Mouse (Mus musculus): Measurements from ENCODE around the gene Phb2. TPM values are rescaled to one million over a fixed set of nuclear protein-coding genes. Genes with fewer than 3 reads are reported as not detected.

Gene Phb2
- polyA plus RNA-seq, 1 experiment, result 115 TPM

DNA sequence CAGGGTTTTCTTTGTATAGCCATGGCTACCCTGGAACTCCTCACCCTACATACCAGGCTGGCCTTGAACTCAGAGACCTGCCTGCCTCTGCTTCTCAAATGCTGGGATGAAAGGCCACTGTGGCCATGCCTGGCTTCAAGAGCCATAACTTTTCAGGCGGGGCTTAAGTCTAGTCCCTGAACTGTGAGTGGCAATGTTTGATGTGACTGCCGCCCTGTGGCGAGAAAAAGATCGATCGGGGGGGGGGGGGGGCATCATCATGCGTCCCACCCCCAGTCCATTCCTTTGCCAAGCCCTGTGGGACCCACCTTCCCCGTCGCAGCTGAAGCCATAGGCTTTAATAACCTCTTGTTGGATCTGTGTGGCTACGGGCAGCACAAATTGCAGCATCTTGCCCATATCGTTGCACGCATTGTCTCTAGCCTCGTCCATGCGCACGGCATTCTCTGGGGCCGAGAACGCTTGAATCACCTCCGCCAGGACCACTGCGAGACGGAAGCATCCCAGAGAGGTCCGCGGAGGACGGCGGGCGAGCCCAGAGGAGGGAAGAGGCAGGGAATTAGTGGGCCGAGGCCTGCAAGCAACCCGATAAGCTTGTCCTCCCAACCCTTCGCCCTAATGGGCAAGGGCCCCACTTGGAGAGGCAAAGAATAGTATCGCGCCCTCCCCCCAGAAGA is 28.2 kb downstream of the Phb2 start:
- no peak for TF ChIP-seq POLR2A (IDR thresholded peaks at IDR 0.05; ENCODE audit: borderline replicate concordance, insufficient read depth, low read length)
- TF ChIP-seq CTCF (IDR thresholded peaks at IDR 0.05; ENCODE audit: borderline replicate concordance, insufficient read depth, low read depth, low read length), result peak; percentile 46; the same call in 1 of the 2 replicates
- H3K4me1 ChIP-seq (ENCODE audit: control insufficient read depth, insufficient read depth, low read length), result peaks cover 12% of the 10 kb centered on the region; the same call in 1 of the 2 replicates
- no peaks in the 10 kb centered on the region for H3K27me3 ChIP-seq (ENCODE audit: control insufficient read depth, insufficient read depth, low read length)
- peak in 1 of 2 experiments; percentile 65 for DNase-seq
- peak overlapping the region; percentile 89 for H3K4me3 ChIP-seq (replicated peaks; ENCODE audit: insufficient read depth, low read depth, low read length)
- WGBS, result under 1% methylated on average over 29 of the region's 29 CpGs
- H3K27ac ChIP-seq (ENCODE audit: insufficient read depth, low read length), result peak overlapping the region; percentile 84

DNA sequence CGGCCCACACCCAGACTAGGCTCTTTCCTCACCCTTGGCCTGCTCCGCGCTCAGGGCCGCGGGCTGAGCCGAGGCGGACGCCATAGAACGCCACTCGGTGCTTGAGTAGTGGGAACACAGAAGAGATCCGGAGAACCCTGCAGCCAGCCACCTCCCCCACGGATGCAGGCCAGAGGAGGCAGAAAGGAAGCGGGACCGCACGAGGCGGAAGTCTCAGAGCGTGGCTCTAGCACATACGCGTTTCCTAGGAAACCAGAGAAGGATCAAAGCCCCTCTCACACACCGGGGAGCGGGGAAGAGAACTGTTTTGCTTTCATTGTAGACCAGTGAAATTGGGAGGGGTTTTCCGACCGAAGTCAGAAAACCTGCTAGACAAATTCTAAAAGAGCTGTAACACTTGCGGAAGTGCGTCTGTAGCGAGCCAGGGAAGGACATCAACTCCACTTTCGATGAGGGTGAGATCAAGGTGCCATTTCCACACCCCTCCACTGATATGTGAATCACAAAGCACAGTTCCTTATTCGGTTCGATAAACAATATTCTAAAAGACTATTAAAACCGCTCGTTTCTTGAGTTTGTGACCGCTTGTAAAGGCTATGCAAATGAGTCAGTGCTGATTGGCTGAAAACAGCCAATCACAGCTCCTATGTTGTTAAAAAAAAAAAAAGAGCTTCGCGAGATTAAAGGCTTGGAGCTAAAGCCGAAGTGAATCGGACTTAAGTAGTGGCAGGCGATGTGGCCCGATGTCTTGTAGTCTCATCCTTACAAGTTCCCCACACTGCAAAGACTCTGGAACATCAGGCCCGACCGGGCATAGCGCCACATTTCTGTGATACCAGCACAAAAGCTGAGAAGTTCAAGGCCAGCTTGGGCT is 29.0 kb downstream of the Phb2 start, which contains the start of gene Grcc10:
Gene Grcc10, minus strand, starts transcription at position 487 of the 874 bp plus-strand sequence.
- peak within 1 kb of the TSS; percentile 89 for H3K4me3 ChIP-seq (replicated peaks; ENCODE audit: insufficient read depth, low read depth, low read length)
- DNase-seq, result peak; percentile 89 to 90
- H3K27ac ChIP-seq (ENCODE audit: insufficient read depth, low read length), result peak within 1 kb of the TSS; percentile 84
- H3K27me3 ChIP-seq (ENCODE audit: control insufficient read depth, insufficient read depth, low read length), result no peaks in the 10 kb centered on the region
- TF ChIP-seq POLR2A (IDR thresholded peaks at IDR 0.05; ENCODE audit: borderline replicate concordance, insufficient read depth, low read length), result peak; percentile 90; the same call in 1 of the 2 replicates
- TF ChIP-seq CTCF (IDR thresholded peaks at IDR 0.05; ENCODE audit: borderline replicate concordance, insufficient read depth, low read depth, low read length), result no peak
- H3K4me1 ChIP-seq (ENCODE audit: control insufficient read depth, insufficient read depth, low read length), result peaks cover 12% of the 10 kb centered on the region; the same call in 1 of the 2 replicates
- WGBS, result under 1% methylated on average over 41 of the region's 41 CpGs

DNA sequence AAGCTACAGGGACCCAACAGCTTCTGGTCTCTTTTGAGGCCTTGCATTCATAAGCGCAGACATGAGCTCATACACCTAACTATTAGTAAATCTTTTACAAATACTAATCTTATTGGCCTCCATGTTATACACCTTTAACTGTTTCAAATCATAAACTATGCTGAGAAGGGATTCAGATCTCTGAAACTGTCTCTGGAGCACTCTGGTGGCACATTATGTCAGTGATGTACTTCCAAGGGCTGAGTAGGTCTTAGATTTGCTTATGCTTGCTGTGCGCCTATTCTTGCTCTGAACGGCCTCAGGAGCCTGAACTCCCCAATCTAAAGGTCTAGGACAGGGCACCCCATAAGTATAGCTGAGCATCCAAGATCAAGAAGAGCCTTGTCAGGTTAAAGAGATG is 29.7 kb downstream of the Phb2 start:
- H3K27me3 ChIP-seq (ENCODE audit: control insufficient read depth, insufficient read depth, low read length), result no peaks in the 10 kb centered on the region
- H3K4me3 ChIP-seq (replicated peaks; ENCODE audit: insufficient read depth, low read depth, low read length), result peak overlapping the region; percentile 61
- no peak for TF ChIP-seq POLR2A (IDR thresholded peaks at IDR 0.05; ENCODE audit: borderline replicate concordance, insufficient read depth, low read length)
- TF ChIP-seq CTCF (IDR thresholded peaks at IDR 0.05; ENCODE audit: borderline replicate concordance, insufficient read depth, low read depth, low read length), result no peak
- DNase-seq, result no peak
- peak overlapping the region; percentile 51 for H3K27ac ChIP-seq (ENCODE audit: insufficient read depth, low read length)
- 73% methylated on average over 3 of the region's 3 CpGs for WGBS
- H3K4me1 ChIP-seq (ENCODE audit: control insufficient read depth, insufficient read depth, low read length), result peaks cover 17% of the 10 kb centered on the region; the same call in 1 of the 2 replicates

DNA sequence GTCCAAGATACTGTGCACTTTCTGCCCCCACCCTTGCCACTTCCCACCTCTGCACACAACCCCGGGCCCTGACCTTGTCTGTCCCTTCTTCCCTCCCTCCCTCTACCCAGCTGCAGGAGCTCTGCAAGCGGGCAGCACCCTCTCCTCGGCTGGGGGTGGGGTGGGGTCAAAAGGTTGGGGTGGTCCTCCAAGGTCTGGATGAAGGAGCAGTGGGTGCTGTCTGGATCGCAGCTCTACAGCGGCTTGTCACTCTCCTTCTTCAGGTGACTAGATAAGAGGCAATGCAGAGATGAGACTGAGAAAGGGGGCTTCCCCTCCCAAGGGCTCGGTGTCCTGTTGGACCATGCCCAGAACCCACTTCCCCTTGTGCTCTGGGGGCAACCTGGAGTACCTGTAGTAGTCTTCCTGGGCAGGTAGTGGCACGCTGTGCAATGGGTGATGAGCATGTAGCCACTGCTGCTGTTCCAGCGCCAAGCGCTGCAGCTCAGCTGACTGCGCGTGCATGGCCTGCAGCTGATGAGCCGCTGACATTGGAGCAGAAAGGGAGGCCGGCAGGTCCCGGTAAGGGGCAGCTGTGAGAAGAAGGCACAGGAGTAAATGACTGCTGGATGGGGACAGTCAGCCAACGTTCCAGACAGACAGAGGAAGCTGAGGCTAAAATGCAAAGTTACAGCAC is 30.8 kb downstream of the Phb2 start:
- peaks cover 17% of the 10 kb centered on the region; the same call in 1 of the 2 replicates for H3K4me1 ChIP-seq (ENCODE audit: control insufficient read depth, insufficient read depth, low read length)
- no peak for TF ChIP-seq POLR2A (IDR thresholded peaks at IDR 0.05; ENCODE audit: borderline replicate concordance, insufficient read depth, low read length)
- no peak for TF ChIP-seq CTCF (IDR thresholded peaks at IDR 0.05; ENCODE audit: borderline replicate concordance, insufficient read depth, low read depth, low read length)
- peak; percentile 34 to 37 for DNase-seq
- no peak overlapping the region for H3K4me3 ChIP-seq (replicated peaks; ENCODE audit: insufficient read depth, low read depth, low read length)
- no peak overlapping the region for H3K27ac ChIP-seq (ENCODE audit: insufficient read depth, low read length)
- 84% methylated on average over 15 of the region's 15 CpGs for WGBS
- H3K27me3 ChIP-seq (ENCODE audit: control insufficient read depth, insufficient read depth, low read length), result no peaks in the 10 kb centered on the region

DNA sequence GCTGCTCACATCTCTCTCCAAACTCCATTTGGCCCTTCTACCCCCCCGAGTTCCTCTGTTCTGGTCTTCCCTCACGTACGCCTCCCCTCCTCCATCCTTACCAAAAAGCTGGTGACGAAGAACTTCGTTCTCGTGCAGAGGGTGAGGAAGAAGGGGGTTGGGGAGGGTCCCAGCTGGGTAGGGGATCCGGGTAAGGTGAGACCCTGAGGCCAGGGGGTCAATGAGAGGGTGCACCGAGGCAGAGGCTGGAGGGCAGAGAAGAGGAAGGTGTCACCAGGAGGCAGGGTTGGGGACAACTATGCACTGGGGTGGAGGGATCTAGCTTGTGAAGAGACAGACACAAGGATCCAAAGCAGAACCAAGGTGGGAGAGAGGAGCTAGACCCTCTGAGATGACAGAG is 31.5 kb downstream of the Phb2 start:
- DNase-seq, result peak in 1 of 2 experiments; percentile 29
- TF ChIP-seq CTCF (IDR thresholded peaks at IDR 0.05; ENCODE audit: borderline replicate concordance, insufficient read depth, low read depth, low read length) (no peak), POLR2A (IDR thresholded peaks at IDR 0.05; ENCODE audit: borderline replicate concordance, insufficient read depth, low read length) (no peak)
- 84% methylated on average over 8 of the region's 8 CpGs for WGBS
- no peaks in the 10 kb centered on the region for H3K27me3 ChIP-seq (ENCODE audit: control insufficient read depth, insufficient read depth, low read length)
- H3K27ac ChIP-seq (ENCODE audit: insufficient read depth, low read length), result no peak overlapping the region
- no peak overlapping the region for H3K4me3 ChIP-seq (replicated peaks; ENCODE audit: insufficient read depth, low read depth, low read length)
- H3K4me1 ChIP-seq (ENCODE audit: control insufficient read depth, insufficient read depth, low read length), result peaks cover 17% of the 10 kb centered on the region; the same call in 1 of the 2 replicates

DNA sequence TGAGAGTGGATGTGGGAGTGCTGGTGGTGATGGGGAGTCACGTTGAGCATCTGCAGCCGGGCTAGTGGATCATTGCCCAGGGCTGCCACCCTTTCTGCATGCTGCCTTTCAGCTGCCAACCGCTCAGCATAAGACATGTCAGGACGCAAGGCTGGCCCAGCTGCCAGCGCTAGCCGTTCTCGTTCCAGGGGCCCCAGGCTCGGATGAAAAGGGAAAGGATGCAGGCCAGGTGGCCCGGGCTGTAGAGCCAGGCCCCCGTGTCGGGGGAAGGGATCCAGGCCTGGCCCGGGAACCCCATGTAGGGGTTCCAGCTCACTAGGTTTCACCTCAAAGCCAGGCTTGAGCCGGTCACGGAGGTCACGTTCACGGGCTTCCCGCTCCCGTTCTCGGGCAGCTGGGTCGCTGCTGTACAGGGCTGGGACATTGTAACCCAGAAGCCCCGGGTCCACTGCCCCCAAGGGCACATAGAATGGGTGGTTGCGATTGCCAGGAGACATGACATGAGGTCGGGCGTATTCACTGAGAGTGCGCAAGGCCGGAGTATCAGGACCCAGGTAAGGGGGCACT is 32.7 kb downstream of the Phb2 start:
- Histone ChIP-seq H3K27ac (ENCODE audit: insufficient read depth, low read length) (peak overlapping the region; percentile 79), H3K27me3 (ENCODE audit: control insufficient read depth, insufficient read depth, low read length) (no peaks in the 10 kb centered on the region), H3K4me3 (replicated peaks; ENCODE audit: insufficient read depth, low read depth, low read length) (peak overlapping the region; percentile 52), H3K4me1 (ENCODE audit: control insufficient read depth, insufficient read depth, low read length) (peaks cover 16% of the 10 kb centered on the region)
- DNase-seq, result peak in 1 of 2 experiments; percentile 73
- TF ChIP-seq POLR2A (IDR thresholded peaks at IDR 0.05; ENCODE audit: borderline replicate concordance, insufficient read depth, low read length), result no peak; the same call in 1 of the 2 replicates
- no peak for TF ChIP-seq CTCF (IDR thresholded peaks at IDR 0.05; ENCODE audit: borderline replicate concordance, insufficient read depth, low read depth, low read length)
- WGBS, result 20% methylated on average over 26 of the region's 26 CpGs

All from cerebellum, adult 2 months (tissue).